Mouse (Mus musculus) lung, postnatal 0 days (tissue): ENCODE measurements at regions not wholly inside any gene's neighbourhood (a gene's known extent, or its start where the extent isn't known, plus 50 kb on each side); places are given as distances from the start of the nearest gene placed in this dataset.
A peak's percentile ranks its signal among the peaks of the same experiment; 100 is the strongest.

ENCODE experiments used
- ATAC-seq: fragments of 200-750 bp; cut with Nextera tagmentation; 2 replicates; pipeline ENCODE4 v1.8.0; 2017; ENCODE audit warnings: moderate library complexity
- DNase-seq: peaks from one replicate; pipeline ENCODE4 v3.0.0-alpha.2; 2016; ENCODE audit warnings: low spot score
- H3K27ac ChIP-seq: fragments of 300-500 bp; sonication (generic); 2 replicates; pipeline ENCODE4 v1.5.1; 2014; ENCODE audit warnings: antibody characterized with exemption, mild to moderate bottlenecking, low read length, mixed read lengths
- H3K27me3 ChIP-seq: fragments of 300-500 bp; sonication (generic); replicated peaks from 2 replicates; pipeline ENCODE4 v1.6.1; 2014; ENCODE audit warnings: low read length, mixed read lengths; ENCODE audit not compliant: insufficient read depth
- H3K36me3 ChIP-seq: fragments of 300-500 bp; sonication (generic); 2 replicates; pipeline ENCODE4 v1.6.1; 2014; ENCODE audit warnings: low read length, mixed read lengths; ENCODE audit not compliant: insufficient read depth
- H3K4me1 ChIP-seq: fragments of 300-500 bp; sonication (generic); 2 replicates; pipeline ENCODE4 v1.6.1; 2014; ENCODE audit warnings: antibody characterized with exemption, low read depth, low read length, mixed read lengths; ENCODE audit not compliant: insufficient read depth
- H3K4me2 ChIP-seq: fragments of 300-500 bp; sonication (generic); replicated peaks from 2 replicates; pipeline ENCODE4 v1.6.1; 2014; ENCODE audit warnings: low read depth, mild to moderate bottlenecking, low read length, moderate library complexity, mixed read lengths
- H3K4me3 ChIP-seq: fragments of 300-500 bp; sonication (generic); 2 replicates; pipeline ENCODE4 v1.5.1; 2014; ENCODE audit warnings: low read depth, low read length
- H3K9ac ChIP-seq: fragments of 300-500 bp; sonication (generic); replicated peaks from 2 replicates; pipeline ENCODE4 v1.6.1; 2014; ENCODE audit warnings: low read depth, mild to moderate bottlenecking
- H3K9me3 ChIP-seq: fragments of 300-500 bp; sonication (generic); 2 replicates; pipeline ENCODE4 v1.6.1; 2016; ENCODE audit warnings: low read length, mixed read lengths
- CTCF ChIP-seq: IDR thresholded peaks from 2 replicates; pipeline ENCODE4 v1.5.1; 2016; ENCODE audit warnings: antibody characterized with exemption, mild to moderate bottlenecking
- EP300 ChIP-seq: IDR thresholded peaks from 2 replicates; pipeline ENCODE4 v1.6.1; 2016; ENCODE audit warnings: antibody characterized with exemption, mild to moderate bottlenecking, control low read depth
- WGBS: fragments of 180-500 bp; shearing (Covaris S2); extraction: QIAGEN DNeasy Blood & Tissue Kit; methylation state at CpG from one replicate; pipeline ENCODE4 v1.1.7; 2014; 5-methylcytosine and 5-hydroxymethylcytosine counted together

GRCm38 (mm10) chr14:29879283-29879682, 88.8 kb upstream of the Selenok start:
- Histone ChIP-seq H3K9ac (no peak overlapping the region), H3K9me3 (no peaks in the 10 kb centered on the region), H3K4me1 (no peaks in the 10 kb centered on the region), H3K36me3 (no peaks in the 10 kb centered on the region), H3K27me3 (no peaks in the 10 kb centered on the region), H3K4me3 (no peak overlapping the region), H3K4me2 (no peak overlapping the region), H3K27ac (no peak overlapping the region)
- DNase-seq (no peak), ATAC-seq (no peak)
- WGBS = 92% methylated on average over 3 of the region's 3 CpGs
- TF ChIP-seq EP300 (no peak), CTCF (no peak)

DNA sequence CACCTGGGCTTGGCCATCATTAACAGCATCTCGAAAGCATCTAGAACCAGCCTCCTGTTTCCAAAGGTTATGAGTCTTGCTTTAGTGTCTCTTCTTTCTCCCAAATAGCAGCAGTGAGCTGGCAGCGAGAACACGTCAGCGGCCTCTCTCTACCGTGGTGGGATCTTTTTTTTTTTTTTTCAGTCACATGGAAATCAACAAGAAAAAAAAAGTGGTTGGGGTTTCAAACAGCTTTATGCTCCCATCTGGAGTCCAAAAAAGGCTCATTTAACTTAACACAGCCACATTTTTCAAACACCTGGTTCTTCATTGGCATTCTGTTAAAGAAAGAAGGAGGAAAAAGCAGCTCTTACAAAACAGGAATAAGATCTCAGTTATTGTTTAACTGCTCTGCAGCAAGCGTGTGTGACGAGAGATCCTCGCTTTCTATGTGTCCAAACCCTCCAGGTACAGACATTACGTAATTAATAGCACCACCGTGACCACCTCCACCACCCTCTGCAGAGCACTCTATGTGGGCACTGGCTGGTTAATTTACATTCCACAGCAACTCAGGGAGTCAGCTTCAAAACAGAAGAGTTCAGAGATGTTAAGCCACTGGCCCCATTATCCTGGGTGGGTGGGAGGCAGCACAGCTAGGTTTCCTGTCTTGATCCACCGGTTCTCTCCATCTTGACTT, 85.3 kb upstream of the Selenok start:
- no peak for ATAC-seq
- H3K36me3 ChIP-seq = no peaks in the 10 kb centered on the region
- no peak overlapping the region for H3K4me2 ChIP-seq
- H3K4me3 ChIP-seq = no peak overlapping the region
- H3K9ac ChIP-seq = no peak overlapping the region
- no peaks in the 10 kb centered on the region for H3K27me3 ChIP-seq
- H3K27ac ChIP-seq = no peak overlapping the region
- no peaks in the 10 kb centered on the region for H3K4me1 ChIP-seq
- H3K9me3 ChIP-seq = no peaks in the 10 kb centered on the region
- WGBS = 61% methylated on average over 11 of the region's 11 CpGs
- TF ChIP-seq CTCF (no peak), EP300 (no peak)
- no peak for DNase-seq

- ATAC-seq = peak; percentile 72
- Histone ChIP-seq H3K4me3 (no peak overlapping the region), H3K36me3 (no peaks in the 10 kb centered on the region), H3K9me3 (no peaks in the 10 kb centered on the region), H3K27me3 (no peaks in the 10 kb centered on the region), H3K9ac (no peak overlapping the region), H3K27ac (no peak overlapping the region), H3K4me2 (no peak overlapping the region), H3K4me1 (no peaks in the 10 kb centered on the region)
- peak; percentile 88 for DNase-seq
- 62% methylated on average over 2 of the region's 2 CpGs for WGBS
- TF ChIP-seq CTCF (no peak), EP300 (no peak)
Observed at GRCm38 (mm10) chr14:29895332-29895988, 72.6 kb upstream of the Selenok start.

DNA sequence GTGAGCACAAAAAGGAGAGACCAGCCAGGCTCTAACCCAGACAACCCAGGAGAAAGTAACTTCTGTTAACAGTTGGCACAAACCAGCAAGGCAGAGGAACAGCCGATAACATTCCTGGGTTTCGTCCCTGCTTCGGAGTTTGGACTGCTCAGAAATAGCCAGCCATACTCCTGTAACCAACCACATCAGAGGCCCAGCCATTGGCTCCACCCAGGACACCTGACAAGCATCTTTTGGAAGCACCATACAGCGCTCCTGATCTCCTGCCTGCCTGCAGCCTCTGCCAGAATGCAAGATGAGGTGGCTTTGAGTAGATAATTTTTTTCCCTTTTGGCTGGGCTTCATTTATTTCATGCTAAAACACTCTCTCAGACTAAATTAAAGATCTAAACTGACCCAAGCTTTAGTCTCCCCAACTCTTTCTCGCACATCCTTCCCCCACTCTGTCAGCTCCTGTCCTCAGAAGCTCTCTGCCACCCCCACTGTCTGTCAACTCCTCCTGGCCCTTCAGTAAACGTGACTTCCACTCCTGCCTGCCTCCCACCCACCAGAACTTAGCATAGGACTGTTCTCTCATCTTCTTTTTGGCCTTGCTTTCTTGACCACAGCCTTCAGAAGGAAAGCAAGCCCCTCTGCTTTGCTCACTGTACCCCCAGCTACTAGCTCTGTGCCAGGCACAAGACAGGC, 72.0 kb upstream of the Selenok start:
- TF ChIP-seq EP300 (no peak), CTCF (no peak)
- ATAC-seq = no peak
- DNase-seq = no peak

DNA sequence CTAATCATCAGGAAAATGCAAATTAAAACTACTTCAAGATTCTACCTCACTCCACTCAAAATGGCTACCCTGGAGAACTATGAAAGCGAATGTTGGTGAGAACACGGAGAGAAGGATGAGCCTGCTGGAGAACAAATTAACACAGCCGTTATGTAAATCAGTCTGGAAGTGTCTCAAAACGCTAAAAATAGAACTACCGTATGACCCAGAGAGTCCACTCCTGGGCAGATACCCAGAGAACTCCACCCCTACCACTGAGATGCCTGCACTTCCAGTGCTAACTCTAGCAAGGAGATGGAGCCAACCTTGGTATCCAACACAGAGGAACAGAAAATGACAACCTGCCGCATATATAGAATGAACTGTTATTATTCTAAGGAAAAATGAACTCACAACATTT, 67.2 kb upstream of the Selenok start:
- H3K4me1 ChIP-seq = no peaks in the 10 kb centered on the region
- 66% methylated on average over 6 of the region's 6 CpGs for WGBS
- H3K4me2 ChIP-seq = no peak overlapping the region
- no peak for ATAC-seq
- H3K27me3 ChIP-seq = no peaks in the 10 kb centered on the region
- no peak for DNase-seq
- H3K36me3 ChIP-seq = no peaks in the 10 kb centered on the region
- H3K9me3 ChIP-seq = no peaks in the 10 kb centered on the region
- TF ChIP-seq CTCF (no peak), EP300 (no peak)
- no peak overlapping the region for H3K9ac ChIP-seq
- no peak overlapping the region for H3K4me3 ChIP-seq
- no peak overlapping the region for H3K27ac ChIP-seq

More for the DNA sequence above, 72.0 kb upstream of the Selenok start:
- Histone ChIP-seq H3K27ac (no peak overlapping the region), H3K4me3 (no peak overlapping the region), H3K9me3 (no peaks in the 10 kb centered on the region), H3K4me2 (no peak overlapping the region), H3K9ac (no peak overlapping the region), H3K36me3 (no peaks in the 10 kb centered on the region), H3K4me1 (no peaks in the 10 kb centered on the region), H3K27me3 (no peaks in the 10 kb centered on the region)
- WGBS = 62% methylated on average over 6 of the region's 6 CpGs

DNA sequence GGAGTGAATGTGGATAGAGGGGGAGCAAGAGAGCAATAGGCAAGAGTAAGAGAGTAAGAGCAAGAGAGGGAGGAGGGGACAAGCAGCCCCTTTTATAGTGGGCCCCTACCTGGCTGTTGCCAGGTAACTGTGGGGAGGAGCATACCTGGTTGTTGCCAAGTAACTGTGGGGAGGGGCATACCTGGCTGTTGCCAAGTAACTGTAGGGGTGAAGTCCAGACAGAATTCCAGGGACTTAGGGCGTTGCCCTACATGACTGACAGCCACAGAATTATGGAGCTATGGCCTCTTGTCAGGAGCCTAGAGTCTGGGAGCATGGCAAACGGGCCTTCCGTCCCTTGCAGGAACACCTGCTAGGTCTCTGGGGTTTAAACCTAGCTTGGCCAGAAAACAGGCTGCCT, 64.5 kb upstream of the Selenok start:
- no peak for ATAC-seq
- Histone ChIP-seq H3K36me3 (no peaks in the 10 kb centered on the region), H3K4me1 (no peaks in the 10 kb centered on the region), H3K27me3 (no peaks in the 10 kb centered on the region), H3K27ac (no peak overlapping the region), H3K4me2 (no peak overlapping the region), H3K4me3 (no peak overlapping the region), H3K9me3 (no peaks in the 10 kb centered on the region), H3K9ac (no peak overlapping the region)
- DNase-seq = no peak
- TF ChIP-seq EP300 (no peak), CTCF (no peak)
- WGBS = 52% methylated on average over 3 of the region's 3 CpGs
